Mouse (Mus musculus) gastrocnemius, postnatal 25 days (tissue): ENCODE results near the gene Senp5. TPM values are rescaled to one million over a fixed set of nuclear protein-coding genes. Genes with fewer than 3 reads are reported as not detected.
A peak's percentile ranks its signal among the peaks of the same experiment; 100 is the strongest.
"Not testable (repeated sequence)": the region's sequence is repeated elsewhere in the genome, so short reads cannot be mapped to it uniquely, and the experiment has no call there.

Experiments
- DNase-seq: peaks from one replicate; pipeline ENCODE4 v3.0.0; 2022
- long read RNA-seq, 2 experiments: library from polyadenylated mRNA; stranded (forward); transcript quantifications; one replicate each; pipeline ENCODE4 v2.0.0; 2021
- total RNA-seq, 2 experiments: library from RNA; stranded (reverse); gene quantifications; 1 replicate in 1 of 2; 2 replicates in 1 of 2; pipeline ENCODE4 v1.2.3; 2021

Gene Senp5
- total RNA-seq, result 10 to 100 TPM; 11.0 to 11.6 TPM
- long read RNA-seq, experiment 1, partial matches to known transcripts, result 2 of 2 reads
- long read RNA-seq, experiment 1, other reads (novel, unspliced or antisense), result 0 of 2 reads
- long read RNA-seq, experiment 2, partial matches to known transcripts, result 1 of 5 reads
- long read RNA-seq, experiment 2, other reads (novel, unspliced or antisense), result 4 of 5 reads

DNA sequence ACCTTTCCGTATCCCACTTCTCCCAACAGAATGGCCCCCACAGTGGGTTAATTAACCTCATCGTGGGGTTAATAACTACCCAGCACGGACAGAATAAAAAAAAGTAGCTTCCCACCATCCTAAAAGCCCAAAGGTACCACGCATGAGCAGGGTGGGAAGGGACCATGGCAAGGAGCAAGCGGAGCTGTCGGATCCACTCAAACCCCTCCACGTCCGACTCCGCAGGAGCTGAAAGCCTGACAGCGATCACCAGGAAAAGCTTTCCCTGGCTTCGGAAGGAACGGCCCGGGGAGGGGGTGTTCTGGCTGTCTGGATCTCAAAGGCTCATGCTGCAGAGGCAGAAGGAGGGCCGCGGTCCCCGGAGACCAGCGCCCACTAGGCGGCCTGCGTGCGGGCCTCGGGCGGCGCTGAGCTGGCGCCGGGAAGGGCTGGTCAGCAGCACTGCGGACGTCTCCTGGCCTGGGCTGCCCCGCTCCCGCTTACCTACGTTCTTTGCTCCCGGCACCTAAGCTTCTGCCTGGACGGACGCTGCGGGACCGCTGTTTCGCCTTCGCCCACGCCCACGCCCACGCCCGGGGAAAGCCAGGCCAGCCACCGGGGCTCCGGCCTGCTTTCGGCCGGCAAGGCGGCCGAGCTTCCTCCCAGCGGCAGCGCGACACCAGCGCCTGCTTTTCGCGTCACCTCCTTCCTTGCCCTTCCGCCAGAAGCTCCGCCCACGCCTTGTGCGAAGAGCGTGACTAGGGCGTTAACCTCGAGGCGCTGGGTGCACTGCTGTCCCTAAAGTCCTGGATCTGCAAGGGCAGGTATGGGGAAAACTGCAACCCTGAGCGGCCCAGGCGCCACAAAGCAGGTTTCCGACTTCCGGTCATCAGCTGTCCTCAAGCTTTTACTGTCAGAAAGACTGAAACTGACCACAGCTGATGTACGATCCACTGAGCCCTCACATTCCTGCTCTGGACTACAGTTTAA lies at the start of gene Senp5:
Senp5 (minus strand) TSS at position 779 of the 969 bp plus-strand sequence.
- peak; percentile 89 for DNase-seq

GRCm38 (mm10) chr16:32042367-32042766 lies 39.3 kb upstream of the Senp5 start:
- no peak for DNase-seq

- no peak for DNase-seq
These were observed 16.6 kb upstream of the Senp5 start for GRCm38 (mm10) chr16:32019678-32020077.

- no peak for DNase-seq
These were observed 7.2 kb upstream of the Senp5 start for GRCm38 (mm10) chr16:32010330-32010729.

- DNase-seq, result no peak
These were observed 6.8 kb upstream of the Senp5 start for GRCm38 (mm10) chr16:32009913-32010312.

- no peak for DNase-seq
These were observed 5.6 kb upstream of the Senp5 start for GRCm38 (mm10) chr16:32008529-32009293.

DNA sequence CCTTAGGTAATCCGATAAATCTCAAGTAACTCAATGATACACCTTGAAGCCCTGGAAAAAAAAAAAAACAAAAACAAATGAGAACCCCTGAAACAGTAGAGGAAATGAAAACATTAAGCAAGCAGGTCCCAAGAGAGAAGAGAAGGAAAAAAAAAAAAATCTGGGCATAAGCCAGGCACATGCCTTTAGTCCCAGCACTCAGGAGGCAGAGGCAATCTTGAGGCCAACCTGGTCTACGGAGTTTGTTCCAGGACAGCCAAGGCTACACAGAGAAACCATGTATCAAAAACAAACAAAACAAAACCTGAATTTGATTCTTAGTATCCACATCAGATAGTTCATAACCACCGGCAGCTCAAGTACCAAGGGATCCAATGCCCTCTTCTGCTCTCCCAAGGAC lies 1.6 kb upstream of the Senp5 start:
- no peak for DNase-seq

GRCm38 (mm10) chr16:31996371-31996770 lies 6.7 kb downstream of the Senp5 start:
- no peak for DNase-seq

DNA sequence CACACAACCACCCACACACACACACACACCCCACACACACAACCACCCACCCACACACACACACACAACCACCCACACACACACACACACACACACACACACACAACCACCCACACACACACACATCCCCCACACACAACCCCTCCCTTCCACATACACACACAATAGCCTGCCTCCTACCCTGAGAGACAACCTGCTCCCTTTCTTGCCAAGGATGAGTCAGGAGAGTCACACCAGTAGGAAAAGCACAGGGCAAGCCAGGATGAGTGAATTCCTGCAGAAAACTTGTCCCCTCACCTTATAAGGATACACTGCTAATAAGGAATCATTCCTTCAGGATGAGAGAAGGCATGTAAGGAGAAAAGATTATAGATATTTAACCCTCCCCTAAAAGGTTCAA lies 9.1 kb downstream of the Senp5 start:
- DNase-seq, result no peak

DNA sequence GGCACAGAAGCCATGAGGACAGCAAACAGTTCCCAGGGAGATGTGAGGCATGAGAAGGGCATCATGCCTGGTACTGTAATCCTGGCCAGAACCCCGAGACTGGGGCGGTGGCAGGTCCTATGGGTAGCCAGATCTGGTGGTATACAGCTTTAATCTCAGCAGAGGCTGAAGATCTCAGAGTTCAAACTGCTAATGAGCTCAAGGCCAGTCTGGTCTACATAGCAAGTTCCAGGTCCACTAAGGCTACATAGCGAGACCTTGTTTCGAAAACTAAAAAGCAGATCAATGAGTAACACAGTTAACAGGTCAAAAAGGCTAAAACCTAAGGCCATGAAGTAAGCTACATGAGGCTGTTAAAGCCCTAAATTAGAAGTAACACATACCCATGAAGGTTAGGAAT lies 9.9 kb downstream of the Senp5 start:
- no peak for DNase-seq

DNA sequence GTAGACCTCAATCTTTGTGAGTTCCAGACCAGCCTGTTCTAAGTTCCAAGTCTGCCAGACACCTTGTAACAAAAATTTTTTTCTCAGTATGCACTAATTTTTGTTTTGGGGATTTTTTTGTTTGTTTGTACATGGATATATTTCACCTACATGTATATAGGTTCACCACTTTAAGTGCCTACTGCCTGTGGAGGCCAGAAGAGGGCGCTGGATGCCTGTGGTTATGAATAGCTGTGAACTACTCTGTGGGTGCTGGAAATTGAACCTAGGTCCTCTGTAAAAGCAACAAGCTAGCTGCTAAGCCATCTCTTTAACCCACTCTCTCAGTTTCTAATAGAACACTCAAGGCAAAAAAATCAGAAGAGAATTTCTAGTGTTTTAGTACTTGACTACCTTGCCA lies 11.0 kb downstream of the Senp5 start:
- no peak for DNase-seq

GRCm38 (mm10) chr16:31980946-31981345 lies 22.1 kb downstream of the Senp5 start:
- DNase-seq, result no peak

DNA sequence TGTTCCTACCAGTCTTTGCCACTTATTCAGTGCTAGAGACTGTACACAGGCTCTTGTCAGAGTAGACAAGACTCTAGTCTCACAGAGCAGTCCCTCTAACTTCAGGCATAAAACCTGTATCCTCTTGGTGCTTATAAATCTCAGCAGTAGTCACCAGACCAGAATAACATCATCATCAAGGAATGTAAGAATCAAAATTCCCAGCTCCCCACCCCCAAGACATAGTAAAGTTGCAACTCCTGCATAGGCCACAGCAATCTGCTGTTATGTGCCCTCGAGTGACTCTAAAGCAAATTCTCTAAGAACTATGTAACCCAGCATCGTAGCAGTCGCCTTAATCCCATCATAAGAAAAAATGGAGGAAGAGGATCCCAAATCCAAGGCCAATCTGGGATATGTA lies 23.6 kb downstream of the Senp5 start:
- DNase-seq, result no peak

- DNase-seq, result no peak
These were observed 27.8 kb downstream of the Senp5 start for GRCm38 (mm10) chr16:31975258-31975657.

DNA sequence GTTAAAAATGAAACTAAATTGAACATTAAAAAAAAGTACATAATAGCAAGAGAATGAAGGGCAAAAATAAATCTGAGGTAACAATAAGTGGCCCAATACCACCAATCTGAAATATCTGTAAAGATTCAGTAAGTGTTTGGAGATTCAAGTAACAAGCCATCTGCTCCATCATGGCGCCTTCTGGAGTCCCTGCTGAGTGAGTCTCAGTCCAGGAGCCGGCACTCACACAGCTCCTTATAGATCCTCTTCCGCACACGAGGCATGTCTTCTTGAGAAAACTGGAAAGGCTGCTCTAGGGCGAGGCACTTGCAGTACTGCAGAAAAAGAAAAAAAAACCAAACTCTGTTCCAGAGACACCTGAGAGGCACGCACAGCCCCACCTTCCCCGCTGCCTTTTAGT lies 39.9 kb downstream of the Senp5 start:
- DNase-seq, result no peak

DNA sequence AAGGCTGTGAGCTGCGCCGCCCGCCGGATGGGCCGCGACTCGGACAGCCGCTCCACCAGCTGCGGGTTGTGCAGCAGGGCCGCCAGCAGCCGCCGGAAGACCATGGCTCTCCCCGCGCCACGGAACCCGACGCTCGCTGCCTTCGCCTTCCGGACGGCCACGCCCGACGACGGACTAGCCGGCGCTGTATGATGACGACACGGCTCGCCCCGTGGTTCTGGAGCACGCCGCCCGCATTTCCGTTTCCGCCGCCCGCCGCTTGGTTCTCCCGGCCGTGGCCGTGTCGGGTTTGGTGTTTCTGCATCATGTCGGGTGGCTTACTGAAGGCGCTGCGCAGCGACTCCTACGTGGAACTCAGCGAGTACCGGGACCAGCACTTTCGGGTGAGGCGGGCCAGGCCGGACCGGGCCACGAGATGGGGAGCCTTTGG lies 54.7 kb downstream of the Senp5 start, which contains the start of the genes 0610012G03Rik and Ncbp2:
0610012G03Rik (minus strand) TSS at position 150 of the 430 bp plus-strand sequence.
Ncbp2 (plus strand) TSS at position 169 of the 430 bp plus-strand sequence.
- DNase-seq, result peak; percentile 93

DNA sequence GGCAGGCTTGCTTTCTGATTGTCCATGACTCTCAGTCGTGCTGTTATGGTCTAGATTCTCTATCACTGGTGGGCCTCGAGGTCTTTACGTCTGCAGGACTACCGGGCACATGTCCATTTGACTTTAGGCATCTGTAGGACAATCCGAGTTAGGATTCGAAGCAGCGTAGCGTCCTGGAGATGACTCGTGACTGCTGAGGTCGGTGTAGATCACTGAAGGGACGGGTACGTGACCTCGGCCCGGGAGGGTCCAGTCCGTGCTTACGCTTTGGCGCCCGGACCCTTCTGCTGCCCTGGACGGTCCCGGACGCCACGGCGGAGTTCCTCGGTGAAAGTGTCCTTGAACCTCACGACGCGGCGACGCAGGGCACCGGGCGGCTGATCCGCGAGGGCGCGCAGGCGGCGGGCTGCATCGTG lies 55.2 kb downstream of the Senp5 start:
- DNase-seq, result no peak

DNA sequence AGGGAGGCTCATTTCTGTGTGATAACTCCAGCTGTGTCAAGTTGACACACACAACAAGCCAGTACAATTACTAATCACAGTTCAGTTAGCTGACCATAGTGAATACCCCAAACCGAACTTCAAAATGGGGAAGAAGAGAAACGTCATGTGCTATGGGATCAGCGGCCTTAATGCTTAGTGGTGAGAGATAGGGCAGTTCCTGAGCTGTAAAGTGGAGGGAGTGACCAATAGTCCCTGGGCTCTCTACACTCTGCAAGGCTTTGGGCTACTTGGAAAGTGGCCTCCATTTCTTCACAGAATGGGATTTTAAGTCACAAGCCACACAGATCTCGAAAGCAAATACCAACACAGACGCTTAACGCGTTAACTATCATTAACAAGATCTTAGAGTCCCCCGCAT lies 55.8 kb downstream of the Senp5 start:
- no peak for DNase-seq

DNA sequence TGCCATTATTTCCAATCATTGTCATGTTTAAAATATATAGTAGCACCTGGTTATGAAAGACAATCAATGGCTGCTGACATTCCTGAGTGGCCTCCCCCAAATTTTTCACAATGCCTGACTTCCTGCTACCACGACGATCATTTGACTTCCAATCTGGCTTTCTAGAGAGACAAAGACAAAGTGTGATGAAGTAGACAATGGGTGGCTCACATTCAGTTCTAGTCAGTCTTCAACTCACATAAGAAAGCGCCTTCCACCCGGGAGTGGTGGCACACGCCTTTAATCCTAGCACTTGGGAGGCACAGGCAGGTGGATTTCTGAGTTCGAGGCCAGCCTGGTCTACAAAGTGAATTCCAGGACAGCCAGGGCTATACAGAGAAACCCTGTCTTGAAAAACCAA lies 57.1 kb downstream of the Senp5 start:
- not testable (repeated sequence) for DNase-seq

DNA sequence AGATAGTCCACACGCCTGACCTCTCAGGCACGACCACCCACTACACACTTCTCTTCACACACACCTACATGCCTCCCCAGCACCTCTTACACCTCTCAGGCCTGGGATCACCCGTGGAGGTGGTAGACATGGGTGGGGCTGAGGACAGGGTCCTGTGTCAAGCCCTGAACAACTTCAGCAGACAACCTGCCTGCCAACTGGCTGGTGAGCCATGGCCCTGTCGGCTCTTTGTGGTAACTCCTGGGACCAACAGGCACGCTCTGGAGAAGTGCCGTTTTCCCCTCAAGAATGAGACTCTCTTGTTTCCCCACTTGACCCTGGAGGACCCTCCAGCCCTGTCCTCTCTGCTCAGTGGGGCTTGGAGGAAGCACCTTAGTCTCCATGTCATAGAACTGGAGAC lies 57.7 kb downstream of the Senp5 start:
- no peak for DNase-seq

DNA sequence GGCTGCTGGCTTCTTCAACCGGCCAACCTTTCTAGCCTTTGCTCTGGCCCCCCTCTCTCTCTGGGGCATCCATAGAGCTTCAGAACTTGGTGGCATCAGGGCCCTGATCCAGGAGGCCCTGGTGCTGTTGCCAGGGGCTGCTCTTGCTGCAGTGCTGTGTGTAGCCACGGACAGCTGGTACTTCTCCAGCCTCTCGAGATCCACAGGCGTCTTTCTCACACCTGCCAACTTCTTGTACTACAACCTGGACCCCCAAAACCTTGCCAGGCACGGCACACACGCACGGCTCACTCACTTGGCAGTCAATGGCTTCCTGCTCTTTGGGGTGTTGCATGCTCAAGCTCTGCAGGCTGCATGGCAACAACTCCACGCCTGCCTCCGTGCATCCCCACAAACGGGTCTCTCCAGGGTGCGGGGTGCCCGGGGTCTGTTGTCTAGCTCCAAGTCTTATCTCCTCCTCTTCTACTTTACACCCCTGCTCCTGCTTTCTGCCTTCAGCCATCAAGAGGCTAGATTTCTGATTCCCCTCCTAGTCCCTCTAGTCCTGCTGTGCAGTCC lies 58.3 kb downstream of the Senp5 start:
- DNase-seq, result no peak

GRCm38 (mm10) chr16:31943980-31944379 lies 59.1 kb downstream of the Senp5 start:
- peak; percentile 65 for DNase-seq
